Mouse (Mus musculus) megakaryocyte progenitor cell, adult 5-6 weeks (primary cell): ENCODE data around the gene Nubp2. TPM values are rescaled to one million over a fixed set of nuclear protein-coding genes. Genes with fewer than 3 reads are reported as not detected.
A peak's percentile ranks its signal among the peaks of the same experiment; 100 is the strongest.

ENCODE experiments used
- ATAC-seq: replicated peaks from 2 replicates; pipeline ENCODE4 v1.8.0; 2016; ENCODE audit warnings: mild to moderate bottlenecking, moderate TSS enrichment, inconsistent platforms; ENCODE audit not compliant: poor library complexity
- total RNA-seq, 2 experiments: library from RNA; stranded (forward) in 1 of 2; stranded (reverse) in 1 of 2; fragments of 157-497, 149-512 nt in 1 of 2; fragments of 200-1000 nt in 1 of 2; gene quantifications; 2 replicates each; pipeline versions ENCODE4 v1.2.3 to v1.2.4; 2015 to 2017

The Nubp2 gene
- total RNA-seq, 2 experiments from 2014 or later, result 57.8 to 114 TPM

- no peak for ATAC-seq
Measured at GRCm38 (mm10) chr17:24865776-24866175, 20.4 kb downstream of the Nubp2 start, which contains the start of gene Igfals. Gene Igfals (plus strand): TSS chr17:24865997.

- no peak for ATAC-seq
Measured at GRCm38 (mm10) chr17:24861785-24862184, 24.4 kb downstream of the Nubp2 start.

GRCm38 (mm10) chr17:24860076-24860475, 26.1 kb downstream of the Nubp2 start:
- ATAC-seq, result peak; percentile 64

- peak; percentile 95 for ATAC-seq
Measured at GRCm38 (mm10) chr17:24858967-24859366, 27.2 kb downstream of the Nubp2 start.

GRCm38 (mm10) chr17:24857831-24858470, 28.2 kb downstream of the Nubp2 start:
- no peak for ATAC-seq

GRCm38 (mm10) chr17:24856589-24856988, 29.6 kb downstream of the Nubp2 start:
- ATAC-seq, result no peak

- no peak for ATAC-seq
Measured at GRCm38 (mm10) chr17:24855838-24856464, 30.2 kb downstream of the Nubp2 start.

GRCm38 (mm10) chr17:24851381-24852125, 34.6 kb downstream of the Nubp2 start:
- no peak for ATAC-seq

GRCm38 (mm10) chr17:24850773-24851127, 35.4 kb downstream of the Nubp2 start:
- no peak for ATAC-seq

- peak; percentile 88 for ATAC-seq
Measured at GRCm38 (mm10) chr17:24850065-24850772, 35.9 kb downstream of the Nubp2 start, which contains the start of gene Fahd1. Gene Fahd1 (minus strand): TSS chr17:24850364.

GRCm38 (mm10) chr17:24849733-24850064, 36.5 kb downstream of the Nubp2 start:
- peak; percentile 38; the same call in 1 of the 2 replicates for ATAC-seq

- peak; percentile 30; the same call in 1 of the 2 replicates for ATAC-seq
Measured at GRCm38 (mm10) chr17:24848600-24849031, 37.5 kb downstream of the Nubp2 start.

- no peak for ATAC-seq
Measured at GRCm38 (mm10) chr17:24847386-24847785, 38.8 kb downstream of the Nubp2 start.

GRCm38 (mm10) chr17:24844525-24844924, 41.6 kb downstream of the Nubp2 start:
- ATAC-seq, result no peak

GRCm38 (mm10) chr17:24842631-24843030, 43.5 kb downstream of the Nubp2 start:
- ATAC-seq, result peak; percentile 58

GRCm38 (mm10) chr17:24841133-24841532, 45.0 kb downstream of the Nubp2 start:
- ATAC-seq, result peak; percentile 78

GRCm38 (mm10) chr17:24840341-24840740, 45.8 kb downstream of the Nubp2 start:
- no peak for ATAC-seq

GRCm38 (mm10) chr17:24839842-24840241, 46.3 kb downstream of the Nubp2 start, which contains the start of gene Hagh:
Gene Hagh (plus strand): TSS chr17:24840143.
- ATAC-seq, result no peak
